Mouse (Mus musculus): ENCODE data around the gene Gm21974. TPM values are rescaled to one million over a fixed set of nuclear protein-coding genes. Genes with fewer than 3 reads are reported as not detected.
"Not testable (repeated sequence)": the region's sequence is repeated elsewhere in the genome, so short reads cannot be mapped to it uniquely, and the experiment has no call there.

Gm21974 gene
- polyA plus RNA-seq, 1 experiment from 2014 or later: not detected

- H3K4me3 ChIP-seq (ENCODE audit: low read depth, low read length): peak overlapping the region; percentile 67
- H3K9ac ChIP-seq (ENCODE audit: low read length); H3K4me1 ChIP-seq (replicated peaks; ENCODE audit: control insufficient read depth, insufficient read depth, low read length); H3K27me3 ChIP-seq (replicated peaks; ENCODE audit: control insufficient read depth, insufficient read depth, low read length); ATAC-seq (replicated peaks; ENCODE audit: low FRiP score, low TSS enrichment, low read depth); DNase-seq (ENCODE audit: low spot score); H3K9me3 ChIP-seq (ENCODE audit: control insufficient read depth, low read length): not testable (repeated sequence)
- 66% methylated on average over 7 of the region's 7 CpGs for WGBS
- H3K27ac ChIP-seq (ENCODE audit: low read depth): 0 out of 2 replicates have a peak overlapping the region, but pooled peaks have one; percentile 74
- H3K4me2 ChIP-seq (ENCODE audit: low read length): peak overlapping the region; percentile 84
- peaks cover 11% of the 10 kb centered on the region for H3K36me3 ChIP-seq (ENCODE audit: control insufficient read depth, insufficient read depth, low read length)
These were observed 637 bp upstream of the Gm21974 start for GRCm38 (mm10) chr7:127895891-127896290.

DNA sequence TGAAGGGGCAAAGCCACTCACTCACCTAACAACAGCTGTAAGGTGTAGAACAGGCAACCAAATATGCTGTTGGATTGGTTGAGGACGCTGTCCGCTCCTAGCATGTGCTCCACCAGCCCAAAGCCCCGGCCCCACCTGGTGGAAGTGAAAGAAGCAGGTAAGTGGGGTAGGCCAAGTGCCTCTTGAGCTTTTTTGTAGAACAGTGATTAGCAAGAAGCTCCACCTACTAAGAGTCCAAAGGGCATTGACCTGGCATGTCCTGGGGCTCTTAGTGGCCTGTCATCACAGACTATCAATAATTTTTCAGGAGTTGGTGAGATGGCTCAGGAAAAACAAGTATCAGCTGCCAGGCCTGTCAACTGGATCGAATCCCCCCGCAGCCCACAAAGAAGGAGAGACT, 774 bp downstream of the Gm21974 start:
- Histone ChIP-seq H3K27me3 (replicated peaks; ENCODE audit: control insufficient read depth, insufficient read depth, low read length) (no peaks in the 10 kb centered on the region), H3K4me3 (ENCODE audit: low read depth, low read length) (peak overlapping the region; percentile 67), H3K4me2 (ENCODE audit: low read length) (peak overlapping the region; percentile 84), H3K9me3 (ENCODE audit: control insufficient read depth, low read length) (no peaks in the 10 kb centered on the region), H3K36me3 (ENCODE audit: control insufficient read depth, insufficient read depth, low read length) (peaks cover 20% of the 10 kb centered on the region), H3K9ac (ENCODE audit: low read length) (peak overlapping the region; percentile 65), H3K27ac (ENCODE audit: low read depth) (0 out of 2 replicates have a peak overlapping the region, but pooled peaks have one; percentile 74), H3K4me1 (replicated peaks; ENCODE audit: control insufficient read depth, insufficient read depth, low read length) (peaks cover 8% of the 10 kb centered on the region)
- WGBS: 73% methylated on average over 5 of the region's 5 CpGs
- DNase-seq (ENCODE audit: low spot score) (no peak), ATAC-seq (replicated peaks; ENCODE audit: low FRiP score, low TSS enrichment, low read depth) (no peak)

- Histone ChIP-seq H3K4me3 (ENCODE audit: low read depth, low read length) (no peak within 1 kb of the TSS), H3K4me2 (ENCODE audit: low read length) (no peak within 1 kb of the TSS), H3K36me3 (ENCODE audit: control insufficient read depth, insufficient read depth, low read length) (peaks cover 57% of the 10 kb centered on the region), H3K27me3 (replicated peaks; ENCODE audit: control insufficient read depth, insufficient read depth, low read length) (no peaks in the 10 kb centered on the region), H3K27ac (ENCODE audit: low read depth) (no peak within 1 kb of the TSS), H3K9ac (ENCODE audit: low read length) (no peak within 1 kb of the TSS), H3K4me1 (replicated peaks; ENCODE audit: control insufficient read depth, insufficient read depth, low read length) (peaks cover 8% of the 10 kb centered on the region), H3K9me3 (ENCODE audit: control insufficient read depth, low read length) (no peaks in the 10 kb centered on the region)
- DNase-seq (ENCODE audit: low spot score) (no peak), ATAC-seq (replicated peaks; ENCODE audit: low FRiP score, low TSS enrichment, low read depth) (no peak)
- 24% methylated on average over 4 of the region's 4 CpGs for WGBS
These were observed 4.5 kb downstream of the Gm21974 start, which contains the start of gene Prss53 for GRCm38 (mm10) chr7:127890798-127891197. Gene Prss53 (minus strand): TSS chr7:127890970.

DNA sequence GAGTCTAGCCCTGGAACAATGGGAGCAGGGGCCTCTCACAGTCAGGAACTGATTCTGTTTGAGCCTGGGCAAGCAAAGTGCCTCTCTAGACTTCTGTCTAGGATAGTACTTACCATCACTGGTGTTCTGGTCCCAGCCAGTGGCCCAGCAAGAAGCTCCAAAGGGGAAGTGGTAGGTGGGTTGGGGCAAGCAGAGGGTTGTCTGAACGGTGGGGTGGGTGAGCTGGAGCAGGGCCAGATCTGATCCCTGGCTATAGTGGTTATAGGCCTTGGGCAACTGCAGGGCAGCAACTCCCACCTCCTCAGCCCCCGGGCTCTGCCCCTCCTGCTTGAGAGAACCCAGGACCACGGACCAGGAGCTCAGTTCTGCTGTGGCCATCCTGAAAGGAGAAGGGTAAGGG, 6.4 kb downstream of the Gm21974 start:
- peaks cover 4% of the 10 kb centered on the region; the same call in 1 of the 2 replicates for H3K4me1 ChIP-seq (replicated peaks; ENCODE audit: control insufficient read depth, insufficient read depth, low read length)
- ATAC-seq (replicated peaks; ENCODE audit: low FRiP score, low TSS enrichment, low read depth): no peak

DNA sequence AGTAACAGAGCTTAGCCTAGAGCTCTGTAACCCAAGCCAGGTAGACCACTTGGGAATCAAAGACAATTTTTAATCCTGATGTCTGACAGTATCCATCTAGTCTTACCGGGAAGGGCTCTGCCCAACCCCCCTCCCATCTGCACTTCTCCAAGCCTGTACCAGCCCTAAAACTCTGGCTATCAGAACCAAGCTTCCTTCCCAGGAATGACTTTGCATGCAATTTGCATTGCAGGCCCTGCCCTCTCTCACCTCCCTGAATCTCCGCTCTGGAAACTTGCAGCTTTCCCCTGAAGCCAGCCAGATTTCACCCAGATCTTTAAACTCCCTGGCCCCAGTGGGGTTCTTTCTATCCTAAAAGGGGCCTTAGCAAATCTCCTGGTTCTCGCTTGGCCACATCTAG, 7.5 kb downstream of the Gm21974 start:
- no peak for ATAC-seq (replicated peaks; ENCODE audit: low FRiP score, low TSS enrichment, low read depth)
- no peak overlapping the region for H3K4me3 ChIP-seq (ENCODE audit: low read depth, low read length)
- no peak overlapping the region for H3K27ac ChIP-seq (ENCODE audit: low read depth)
- H3K27me3 ChIP-seq (replicated peaks; ENCODE audit: control insufficient read depth, insufficient read depth, low read length): no peaks in the 10 kb centered on the region
- H3K4me1 ChIP-seq (replicated peaks; ENCODE audit: control insufficient read depth, insufficient read depth, low read length): peaks cover 11% of the 10 kb centered on the region; the same call in 1 of the 2 replicates
- H3K9me3 ChIP-seq (ENCODE audit: control insufficient read depth, low read length): no peaks in the 10 kb centered on the region
- WGBS: 72% methylated on average over 3 of the region's 3 CpGs
- H3K9ac ChIP-seq (ENCODE audit: low read length): no peak overlapping the region
- peaks cover 82% of the 10 kb centered on the region for H3K36me3 ChIP-seq (ENCODE audit: control insufficient read depth, insufficient read depth, low read length)
- H3K4me2 ChIP-seq (ENCODE audit: low read length): no peak overlapping the region
- no peak for DNase-seq (ENCODE audit: low spot score)

More for the DNA sequence above, 6.4 kb downstream of the Gm21974 start:
- peaks cover 77% of the 10 kb centered on the region for H3K36me3 ChIP-seq (ENCODE audit: control insufficient read depth, insufficient read depth, low read length)
- no peak for DNase-seq (ENCODE audit: low spot score)
- WGBS: 70% methylated on average over 3 of the region's 3 CpGs
- H3K9ac ChIP-seq (ENCODE audit: low read length): no peak overlapping the region
- no peaks in the 10 kb centered on the region for H3K27me3 ChIP-seq (replicated peaks; ENCODE audit: control insufficient read depth, insufficient read depth, low read length)
- H3K27ac ChIP-seq (ENCODE audit: low read depth): no peak overlapping the region
- H3K9me3 ChIP-seq (ENCODE audit: control insufficient read depth, low read length): no peaks in the 10 kb centered on the region
- H3K4me3 ChIP-seq (ENCODE audit: low read depth, low read length): no peak overlapping the region
- H3K4me2 ChIP-seq (ENCODE audit: low read length): no peak overlapping the region

- Histone ChIP-seq H3K9ac (ENCODE audit: low read length) (no peak overlapping the region), H3K4me2 (ENCODE audit: low read length) (no peak overlapping the region), H3K36me3 (ENCODE audit: control insufficient read depth, insufficient read depth, low read length) (peaks cover 82% of the 10 kb centered on the region), H3K4me3 (ENCODE audit: low read depth, low read length) (no peak overlapping the region), H3K27ac (ENCODE audit: low read depth) (no peak overlapping the region), H3K9me3 (ENCODE audit: control insufficient read depth, low read length) (no peaks in the 10 kb centered on the region), H3K4me1 (replicated peaks; ENCODE audit: control insufficient read depth, insufficient read depth, low read length) (peaks cover 11% of the 10 kb centered on the region; the same call in 1 of the 2 replicates), H3K27me3 (replicated peaks; ENCODE audit: control insufficient read depth, insufficient read depth, low read length) (no peaks in the 10 kb centered on the region)
- no peak for ATAC-seq (replicated peaks; ENCODE audit: low FRiP score, low TSS enrichment, low read depth)
- DNase-seq (ENCODE audit: low spot score): no peak
- 83% methylated on average over 8 of the region's 8 CpGs for WGBS
These were observed 8.1 kb downstream of the Gm21974 start for GRCm38 (mm10) chr7:127887191-127887590.

DNA sequence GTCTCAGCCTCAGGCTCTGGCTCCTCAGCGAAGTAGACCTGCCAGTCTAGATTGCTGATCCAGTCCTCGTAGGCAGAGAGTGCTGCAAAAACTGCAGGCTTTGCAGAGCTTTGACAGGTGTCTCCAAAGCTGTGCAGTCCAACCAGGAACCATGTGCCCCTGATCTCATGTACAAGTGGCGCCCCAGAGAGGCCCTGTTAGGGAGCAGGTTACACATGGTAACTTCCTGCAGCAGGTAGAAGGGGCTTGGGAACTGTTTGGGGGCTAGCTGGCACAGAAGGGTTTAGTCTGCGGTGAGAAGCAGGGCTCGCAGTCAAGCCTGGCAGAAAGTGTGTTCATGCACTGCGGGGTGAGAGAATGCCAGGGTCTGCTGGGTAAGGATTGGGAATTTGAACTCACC, 8.7 kb downstream of the Gm21974 start:
- Histone ChIP-seq H3K4me2 (ENCODE audit: low read length) (no peak overlapping the region), H3K4me1 (replicated peaks; ENCODE audit: control insufficient read depth, insufficient read depth, low read length) (peaks cover 11% of the 10 kb centered on the region; the same call in 1 of the 2 replicates), H3K9ac (ENCODE audit: low read length) (no peak overlapping the region), H3K36me3 (ENCODE audit: control insufficient read depth, insufficient read depth, low read length) (peaks cover 88% of the 10 kb centered on the region), H3K4me3 (ENCODE audit: low read depth, low read length) (no peak overlapping the region), H3K27ac (ENCODE audit: low read depth) (no peak overlapping the region), H3K27me3 (replicated peaks; ENCODE audit: control insufficient read depth, insufficient read depth, low read length) (no peaks in the 10 kb centered on the region), H3K9me3 (ENCODE audit: control insufficient read depth, low read length) (no peaks in the 10 kb centered on the region)
- 89% methylated on average over 6 of the region's 6 CpGs for WGBS
- DNase-seq (ENCODE audit: low spot score): no peak
- ATAC-seq (replicated peaks; ENCODE audit: low FRiP score, low TSS enrichment, low read depth): no peak

DNA sequence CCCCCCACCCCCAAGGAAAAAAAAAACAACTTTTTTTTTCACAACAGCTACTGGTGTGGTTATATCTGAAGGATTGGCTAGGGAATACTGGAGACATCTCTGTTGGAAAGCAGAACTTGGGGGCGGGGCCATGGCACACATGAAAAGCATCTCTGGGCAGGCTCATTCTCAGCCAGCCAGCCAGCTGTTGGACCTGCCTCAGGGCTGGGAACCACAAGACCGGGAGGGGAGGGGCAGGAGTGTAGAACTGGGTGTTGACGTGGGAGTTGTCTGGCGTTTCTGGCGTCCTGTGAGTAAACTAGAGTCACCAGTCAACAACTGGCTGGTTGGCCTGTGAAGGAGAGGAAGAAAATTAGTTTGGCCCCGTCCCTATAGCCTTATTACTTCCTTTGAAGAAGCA, 9.3 kb downstream of the Gm21974 start:
- peaks cover 11% of the 10 kb centered on the region; the same call in 1 of the 2 replicates for H3K4me1 ChIP-seq (replicated peaks; ENCODE audit: control insufficient read depth, insufficient read depth, low read length)
- H3K27ac ChIP-seq (ENCODE audit: low read depth): no peak overlapping the region
- H3K27me3 ChIP-seq (replicated peaks; ENCODE audit: control insufficient read depth, insufficient read depth, low read length): no peaks in the 10 kb centered on the region
- 55% methylated on average over 6 of the region's 6 CpGs for WGBS
- 0 out of 2 replicates have a peak overlapping the region, but pooled peaks have one; percentile 1 for H3K9ac ChIP-seq (ENCODE audit: low read length)
- ATAC-seq (replicated peaks; ENCODE audit: low FRiP score, low TSS enrichment, low read depth): no peak
- no peak overlapping the region for H3K4me3 ChIP-seq (ENCODE audit: low read depth, low read length)
- DNase-seq (ENCODE audit: low spot score): no peak
- no peaks in the 10 kb centered on the region for H3K9me3 ChIP-seq (ENCODE audit: control insufficient read depth, low read length)
- H3K4me2 ChIP-seq (ENCODE audit: low read length): no peak overlapping the region
- H3K36me3 ChIP-seq (ENCODE audit: control insufficient read depth, insufficient read depth, low read length): peaks cover 94% of the 10 kb centered on the region

DNA sequence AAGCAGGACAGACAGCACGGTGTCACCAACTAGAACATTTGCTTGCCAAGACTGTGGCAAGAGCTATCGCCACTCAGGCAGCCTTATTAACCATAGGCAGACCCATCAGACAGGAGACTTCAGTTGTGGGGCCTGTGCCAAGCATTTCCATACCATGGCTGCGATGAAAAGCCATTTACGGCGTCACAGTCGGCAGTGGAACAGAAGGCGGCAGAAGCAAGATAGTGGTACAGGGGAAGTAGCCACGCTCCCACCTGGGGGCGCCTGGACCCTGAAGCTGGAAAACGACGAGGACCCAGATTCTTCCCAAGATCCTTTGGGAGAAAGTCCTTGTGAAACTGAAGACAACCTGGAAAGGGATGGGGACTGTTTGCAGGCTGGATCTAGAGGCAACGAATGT, 14.8 kb downstream of the Gm21974 start:
- DNase-seq (ENCODE audit: low spot score) (no peak), ATAC-seq (replicated peaks; ENCODE audit: low FRiP score, low TSS enrichment, low read depth) (no peak)
- no peak overlapping the region for H3K27ac ChIP-seq (ENCODE audit: low read depth)
- peaks cover 19% of the 10 kb centered on the region for H3K4me1 ChIP-seq (replicated peaks; ENCODE audit: control insufficient read depth, insufficient read depth, low read length)
- WGBS: 86% methylated on average over 12 of the region's 12 CpGs
- no peak overlapping the region for H3K4me3 ChIP-seq (ENCODE audit: low read depth, low read length)
- no peaks in the 10 kb centered on the region for H3K27me3 ChIP-seq (replicated peaks; ENCODE audit: control insufficient read depth, insufficient read depth, low read length)
- no peak overlapping the region for H3K9ac ChIP-seq (ENCODE audit: low read length)
- peaks cover 78% of the 10 kb centered on the region for H3K36me3 ChIP-seq (ENCODE audit: control insufficient read depth, insufficient read depth, low read length)
- no peaks in the 10 kb centered on the region for H3K9me3 ChIP-seq (ENCODE audit: control insufficient read depth, low read length)
- no peak overlapping the region for H3K4me2 ChIP-seq (ENCODE audit: low read length)
